9 mouse cellular contexts compared by ENCODE assay signal in the genomic region with DNA sequence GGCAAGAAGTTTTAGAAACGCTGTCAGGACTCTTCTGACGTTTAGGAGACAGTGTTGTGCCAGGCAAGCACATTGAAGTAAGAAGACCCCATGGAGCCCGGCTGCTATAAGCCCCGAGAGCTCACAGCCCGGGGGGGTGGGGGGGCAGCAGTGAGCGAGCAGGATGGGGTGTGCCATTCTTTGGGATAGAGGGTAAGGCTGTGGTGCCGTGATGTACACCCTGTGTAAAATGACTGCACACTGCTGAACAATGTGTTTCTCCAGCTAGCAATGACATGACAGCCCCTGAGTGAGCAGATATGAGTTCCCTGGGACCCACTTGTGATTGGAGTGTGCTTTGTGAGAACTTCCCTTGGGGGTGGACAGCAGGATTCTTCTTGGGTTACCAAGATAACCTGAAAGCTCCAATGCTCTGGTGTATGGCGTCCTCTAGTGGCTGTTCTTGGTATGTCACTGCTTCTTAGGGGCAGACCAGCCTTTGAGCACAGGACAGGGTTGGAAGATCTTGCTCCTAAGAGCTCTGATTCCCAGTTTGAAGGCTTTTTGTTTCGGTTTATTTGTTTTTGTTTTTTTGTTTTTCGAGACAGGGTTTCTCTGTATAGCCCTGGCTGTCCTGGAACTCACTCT. TPM values are rescaled to one million over a fixed set of nuclear protein-coding genes. Genes with fewer than 3 reads are reported as not detected.
DNase-seq lines count a peak whose midpoint lies in the region; ATAC-seq and TF ChIP-seq lines count a peak whose summit lies in the region.
"Had no signal": no experiment of that assay in that cellular context is flagged by ENCODE, and none has a peak within 500 bp of the region (broad histone marks: within the 10 kb centered on the region; RNA-seq: fewer than 3 reads in every experiment).

No protein-coding gene starts in this region.

- H3K4me2 ChIP-seq in forebrain, embryonic 14.5 days (ENCODE audit: low read length), result no peak overlapping the region
- H3K4me2 ChIP-seq: limb, embryonic 12.5 days had no signal

- WGBS in forebrain, embryonic 14.5 days, result 42% methylated on average over 10 of the region's 10 CpGs
- WGBS in hindbrain, embryonic 10.5 days, result 53% methylated on average over 10 of the region's 10 CpGs

- H3K36me3 ChIP-seq in MEL (ENCODE audit: control insufficient read depth in 1 of 2, insufficient read depth in 2 of 2, low read length in 2 of 2), result no peaks in the 10 kb centered on the region
- H3K36me3 ChIP-seq in forebrain, embryonic 14.5 days (ENCODE audit: control insufficient read depth, insufficient read depth, low read length), result peaks cover 19% of the 10 kb centered on the region
- peaks cover 33% of the 10 kb centered on the region for H3K36me3 ChIP-seq in hindbrain, embryonic 10.5 days

- H3K4me1 ChIP-seq in MEL (ENCODE audit: control insufficient read depth in 1 of 2, insufficient read depth in 2 of 2, low read length in 2 of 2), result no peaks in the 10 kb centered on the region
- H3K4me1 ChIP-seq in forebrain, embryonic 14.5 days (ENCODE audit: control insufficient read depth, insufficient read depth, low read length), result no peaks in the 10 kb centered on the region
- peaks cover 26% of the 10 kb centered on the region for H3K4me1 ChIP-seq in hindbrain, embryonic 10.5 days (replicated peaks)
- H3K4me1 ChIP-seq: limb, embryonic 12.5 days had no signal

- TF ChIP-seq EP300 in MEL (IDR thresholded peaks at IDR 0.05; ENCODE audit: low read depth in 1 of 2, low read length in 2 of 2), result no peak

- peak; percentile 86 for DNase-seq in MEL (ENCODE audit: low read depth, low spot score)
- peak; percentile 89 for DNase-seq in brain, embryonic 14.5 days (ENCODE audit: low read depth)
- peak; percentile 91 for DNase-seq in forebrain, embryonic 14.5 days (ENCODE audit: low spot score)
- peak; percentile 85 for DNase-seq in hindbrain, embryonic 10.5 days (ENCODE audit: low spot score)
- peak; percentile 66 for DNase-seq in layer of hippocampus, adult 9-11 months
- DNase-seq in right cerebral cortex, postnatal 10 days (ENCODE audit: low spot score in 2 of 2), result peak; percentile 81 to 89
- DNase-seq in urinary bladder, postnatal 4 days (ENCODE audit: low spot score in 2 of 2), result peak; percentile 62 to 88

- no peak overlapping the region for H3K9ac ChIP-seq in MEL (ENCODE audit: control insufficient read depth, low read depth, low read length, poor library complexity, severe bottlenecking)
- H3K9ac ChIP-seq in forebrain, embryonic 14.5 days (ENCODE audit: low read length), result no peak overlapping the region
- H3K9ac ChIP-seq: limb, embryonic 12.5 days had no signal

- H3K27ac ChIP-seq in MEL (ENCODE audit: control insufficient read depth, low read depth, low read length), result no peak overlapping the region
- no peak overlapping the region for H3K27ac ChIP-seq in forebrain, embryonic 14.5 days (ENCODE audit: low read depth, low read length)
- no peak overlapping the region for H3K27ac ChIP-seq in hindbrain, embryonic 10.5 days
- H3K27ac ChIP-seq: limb, embryonic 12.5 days had no signal

- H3K9me3 ChIP-seq in MEL (replicated peaks; ENCODE audit: insufficient read depth, low read length), result no peaks in the 10 kb centered on the region
- no peaks in the 10 kb centered on the region for H3K9me3 ChIP-seq in forebrain, embryonic 14.5 days (replicated peaks; ENCODE audit: control insufficient read depth, low read length)
- H3K9me3 ChIP-seq in hindbrain, embryonic 10.5 days, result no peaks in the 10 kb centered on the region
- H3K9me3 ChIP-seq: limb, embryonic 12.5 days had no signal

- TF ChIP-seq POLR2A in MEL (IDR thresholded peaks at IDR 0.05; ENCODE audit: control insufficient read depth in 1 of 2, insufficient read depth in 1 of 2, low read depth in 1 of 2, low read length in 2 of 2, poor library complexity in 1 of 2), result no peak
- no peak for TF ChIP-seq POLR2A in brain, embryonic 14.5 days (IDR thresholded peaks at IDR 0.05; ENCODE audit: borderline replicate concordance, extremely low read depth, insufficient read depth, insufficient read length, poor library complexity, severe bottlenecking)

- no peaks in the 10 kb centered on the region for H3K27me3 ChIP-seq in MEL (ENCODE audit: control insufficient read depth in 1 of 2, insufficient read depth in 2 of 2, low read length in 2 of 2)
- H3K27me3 ChIP-seq in forebrain, embryonic 14.5 days (replicated peaks; ENCODE audit: control insufficient read depth, insufficient read depth, low read length), result no peaks in the 10 kb centered on the region
- no peaks in the 10 kb centered on the region for H3K27me3 ChIP-seq in hindbrain, embryonic 10.5 days (ENCODE audit: insufficient read depth, poor library complexity, severe bottlenecking)
- H3K27me3 ChIP-seq: limb, embryonic 12.5 days had no signal

- no peak overlapping the region for H3K4me3 ChIP-seq in MEL (ENCODE audit: control insufficient read depth in 1 of 2, insufficient read depth in 1 of 2, low read depth in 2 of 2, low read length in 2 of 2)
- no peak overlapping the region for H3K4me3 ChIP-seq in forebrain, embryonic 14.5 days (ENCODE audit: low read depth, low read length)
- H3K4me3 ChIP-seq in hindbrain, embryonic 10.5 days, result no peak overlapping the region
- H3K4me3 ChIP-seq: limb, embryonic 12.5 days had no signal

- peak; percentile 92 to 100 (median 98) for TF ChIP-seq CTCF in MEL (IDR thresholded peaks at IDR 0.05 in 2 of 3, conservative IDR thresholded peaks at IDR 0.05 in 1 of 3; ENCODE audit: control insufficient read depth in 1 of 3, insufficient read depth in 1 of 3, low read depth in 2 of 3, low read length in 3 of 3, poor library complexity in 1 of 3, severe bottlenecking in 1 of 3)
- peak; percentile 94 for TF ChIP-seq CTCF in brain, embryonic 14.5 days (IDR thresholded peaks at IDR 0.05; ENCODE audit: borderline replicate concordance, extremely low read depth, insufficient read depth, insufficient read length)

- H3K79me2 ChIP-seq in MEL (ENCODE audit: control insufficient read depth, insufficient read depth, low read length, poor library complexity), result no peaks in the 10 kb centered on the region

- peak; percentile 28 for ATAC-seq in forebrain, embryonic 14.5 days
- ATAC-seq in megakaryocyte, adult 5-6 weeks (ENCODE audit: poor library complexity, severe bottlenecking), result peak; percentile 85

- TF ChIP-seq RAD21 in MEL (IDR thresholded peaks at IDR 0.05; ENCODE audit: low read depth, low read length), result no peak; the same call in none of the 2 replicates

TF ChIP-seq in MEL, 35 proteins besides CTCF, POLR2A, EP300 and RAD21:
- TF ChIP-seq TCF12 (IDR thresholded peaks at IDR 0.05; ENCODE audit: low read depth, low read length) (no peak), SMC3 (IDR thresholded peaks at IDR 0.05; ENCODE audit: low read depth, low read length) (peak; percentile 92), CHD2 (IDR thresholded peaks at IDR 0.05; ENCODE audit: low read length) (no peak), SIN3A (IDR thresholded peaks at IDR 0.05; ENCODE audit: low read length) (peak; percentile 38; the same call in 1 of the 2 replicates), ZKSCAN1 (IDR thresholded peaks at IDR 0.05; ENCODE audit: low read depth, low read length) (no peak), BHLHE40 (IDR thresholded peaks at IDR 0.05; ENCODE audit: borderline replicate concordance, low read depth, low read length) (no peak), GATA1 (IDR thresholded peaks at IDR 0.05; ENCODE audit: low read depth, low read length) (0 out of 2 replicates have a peak, but pooled peaks have one; percentile 21), ZC3H11A (IDR thresholded peaks at IDR 0.05; ENCODE audit: low read depth, low read length) (peak; percentile 93)

RNA-seq across cellular contexts. Expression of gene Ctnnbip1, which starts 25.0 kb away (rescaled TPM):
- 10.8 and 12.7 TPM in 2 replicates for total RNA-seq in MEL (2012; rRNA removed)
- polyA plus RNA-seq in MEL (2012; ENCODE audit: insufficient read depth in 1 of 2, insufficient read length in 2 of 2, low read depth in 1 of 2, low replicate concordance in 2 of 2, missing spikeins in 1 of 2), result 10 to 100 TPM in 1 of 2 experiments, not detected in 1; 20.2 TPM
- 59.0 and 62.8 TPM in 2 replicates for polyA plus RNA-seq in brain, embryonic 14.5 days (2012; rRNA removed)
- 95.2 and 99.1 TPM in 2 replicates for polyA plus RNA-seq in forebrain, embryonic 14.5 days (2014; fragmentation: Nextera tagmentation; extraction: Ambion mirVana)
- 62.7 and 68.2 TPM in 2 replicates for polyA plus RNA-seq in hindbrain, embryonic 10.5 days (2016; fragmentation: Nextera tagmentation; extraction: Ambion mirVana)
- 6.2 and 8.4 TPM in 2 replicates for total RNA-seq in megakaryocyte, adult 5-6 weeks (2015)
- 9.7 and 10.8 TPM in 2 replicates for total RNA-seq in megakaryocyte, adult 5-6 weeks (2017)

RNA-seq across cellular contexts. Expression of gene Clstn1, which starts 43.2 kb away (rescaled TPM):
- 19.3 and 26.6 TPM in 2 replicates for total RNA-seq in MEL (2012; rRNA removed)
- polyA plus RNA-seq in MEL (2012; ENCODE audit: insufficient read depth in 1 of 2, insufficient read length in 2 of 2, low read depth in 1 of 2, low replicate concordance in 2 of 2, missing spikeins in 1 of 2), result 1 to 10 TPM in 1 of 2 experiments, not detected in 1; 6.1 TPM
- 51.4 and 145 TPM in 2 replicates for polyA plus RNA-seq in brain, embryonic 14.5 days (2012; rRNA removed)
- polyA plus RNA-seq in forebrain, embryonic 14.5 days (2014; fragmentation: Nextera tagmentation; extraction: Ambion mirVana), result 36.1 and 42.4 TPM in 2 replicates
- 36.0 and 57.4 TPM in 2 replicates for polyA plus RNA-seq in hindbrain, embryonic 10.5 days (2016; fragmentation: Nextera tagmentation; extraction: Ambion mirVana)
- total RNA-seq in megakaryocyte, adult 5-6 weeks (2015), result 0.64 and 0.74 TPM in 2 replicates
- total RNA-seq in megakaryocyte, adult 5-6 weeks (2017), result 1.2 and 1.8 TPM in 2 replicates

RNA-seq across cellular contexts. Expression of gene Lzic, which starts 58.0 kb away (rescaled TPM):
- 24.0 and 25.0 TPM in 2 replicates for total RNA-seq in MEL (2012; rRNA removed)
- 10 to 100 TPM in 1 of 2 experiments, not detected in 1; 26.2 TPM for polyA plus RNA-seq in MEL (2012; ENCODE audit: insufficient read depth in 1 of 2, insufficient read length in 2 of 2, low read depth in 1 of 2, low replicate concordance in 2 of 2, missing spikeins in 1 of 2)
- polyA plus RNA-seq in brain, embryonic 14.5 days (2012; rRNA removed), result 31.7 and 32.0 TPM in 2 replicates
- polyA plus RNA-seq in forebrain, embryonic 14.5 days (2014; fragmentation: Nextera tagmentation; extraction: Ambion mirVana), result 62.6 and 63.0 TPM in 2 replicates
- polyA plus RNA-seq in hindbrain, embryonic 10.5 days (2016; fragmentation: Nextera tagmentation; extraction: Ambion mirVana), result 49.0 and 50.9 TPM in 2 replicates
- 17.2 and 19.1 TPM in 2 replicates for total RNA-seq in megakaryocyte, adult 5-6 weeks (2015)
- 22.2 and 53.8 TPM in 2 replicates for total RNA-seq in megakaryocyte, adult 5-6 weeks (2017)

RNA-seq across cellular contexts. Expression of gene Nmnat1, which starts 58.0 kb away (rescaled TPM):
- 18.9 and 22.3 TPM in 2 replicates for total RNA-seq in MEL (2012; rRNA removed)
- 10 to 100 TPM in 1 of 2 experiments, not detected in 1; 19.8 TPM for polyA plus RNA-seq in MEL (2012; ENCODE audit: insufficient read depth in 1 of 2, insufficient read length in 2 of 2, low read depth in 1 of 2, low replicate concordance in 2 of 2, missing spikeins in 1 of 2)
- 7.5 and 9.9 TPM in 2 replicates for polyA plus RNA-seq in brain, embryonic 14.5 days (2012; rRNA removed)
- polyA plus RNA-seq in forebrain, embryonic 14.5 days (2014; fragmentation: Nextera tagmentation; extraction: Ambion mirVana), result 9.4 and 11.8 TPM in 2 replicates
- 17.0 TPM in 2 replicates for polyA plus RNA-seq in hindbrain, embryonic 10.5 days (2016; fragmentation: Nextera tagmentation; extraction: Ambion mirVana)
- 4.0 and 5.1 TPM in 2 replicates for total RNA-seq in megakaryocyte, adult 5-6 weeks (2015)
- total RNA-seq in megakaryocyte, adult 5-6 weeks (2017), result 3.8 and 6.0 TPM in 2 replicates
